Mouse (Mus musculus) intestine, embryonic 16.5 days (tissue): Measurements from ENCODE around the gene Tut7. TPM values are rescaled to one million over a fixed set of nuclear protein-coding genes. Genes with fewer than 3 reads are reported as not detected.
A peak's percentile ranks its signal among the peaks of the same experiment; 100 is the strongest.

ENCODE experiments used
- ATAC-seq: fragments of 200-750 bp; cut with Nextera tagmentation; 2 replicates; pipeline ENCODE4 v1.8.0; 2017; ENCODE audit warnings: moderate TSS enrichment, moderate library complexity
- H3K27ac ChIP-seq: fragments of 300-500 bp; sonication (generic); 2 replicates; pipeline ENCODE4 v1.5.1; 2014; ENCODE audit warnings: mild to moderate bottlenecking, low read length
- H3K27me3 ChIP-seq: fragments of 300-500 bp; sonication (generic); replicated peaks from 2 replicates; pipeline ENCODE4 v1.6.1; 2014; ENCODE audit warnings: low read length, control low read depth, mixed read lengths; ENCODE audit not compliant: control insufficient read depth, insufficient read depth
- H3K36me3 ChIP-seq: fragments of 300-500 bp; sonication (generic); 2 replicates; pipeline ENCODE4 v1.6.1; 2014; ENCODE audit warnings: low read length, control low read depth; ENCODE audit not compliant: control insufficient read depth, insufficient read depth
- H3K4me1 ChIP-seq: fragments of 300-500 bp; sonication (generic); 2 replicates; pipeline ENCODE4 v1.6.1; 2014; ENCODE audit warnings: low read length, control low read depth, mixed read lengths; ENCODE audit not compliant: control insufficient read depth, insufficient read depth
- H3K4me2 ChIP-seq: fragments of 300-500 bp; sonication (generic); 2 replicates; pipeline ENCODE4 v1.6.1; 2014; ENCODE audit warnings: low read depth, low read length, control low read depth
- H3K4me3 ChIP-seq: fragments of 300-500 bp; sonication (generic); 2 replicates; pipeline ENCODE4 v1.5.1; 2014; ENCODE audit warnings: mild to moderate bottlenecking, low read length
- H3K9ac ChIP-seq: fragments of 300-500 bp; sonication (generic); 2 replicates; pipeline ENCODE4 v1.6.1; 2014; ENCODE audit warnings: low read depth, low read length
- H3K9me3 ChIP-seq: fragments of 300-500 bp; sonication (generic); 2 replicates; pipeline ENCODE4 v1.6.1; 2016; ENCODE audit warnings: low read length, control low read depth; ENCODE audit not compliant: control insufficient read depth
- WGBS: fragments of 180-500 bp; shearing (Covaris S2); extraction: QIAGEN DNeasy Blood & Tissue Kit; methylation state at CpG from one replicate; pipeline ENCODE4 v1.1.7; 2014; 5-methylcytosine and 5-hydroxymethylcytosine counted together
- polyA plus RNA-seq: library from polyadenylated mRNA; unstranded; fragments of >200 nt; fragmentation: Nextera tagmentation; extraction: Ambion mirVana; gene quantifications from 2 replicates; pipeline ENCODE4 v1.2.1, GENCODE M21; 2015

The Tut7 gene
- polyA plus RNA-seq, 1 experiment from 2014 or later = 36.1 TPM

- WGBS = 41% methylated on average over 4 of the region's 4 CpGs
- H3K4me2 ChIP-seq = no peak overlapping the region
Measured at GRCm38 (mm10) chr13:59834786-59835452, 12.0 kb upstream of the Tut7 start.

GRCm38 (mm10) chr13:59832871-59833270 is 9.9 kb upstream of the Tut7 start:
- H3K4me2 ChIP-seq = no peak overlapping the region
- no peaks in the 10 kb centered on the region for H3K36me3 ChIP-seq
- WGBS = 83% methylated on average over 7 of the region's 7 CpGs

More at GRCm38 (mm10) chr13:59834786-59835452, 12.0 kb upstream of the Tut7 start:
- Histone ChIP-seq H3K9me3 (no peaks in the 10 kb centered on the region), H3K4me1 (peaks cover 5% of the 10 kb centered on the region), H3K36me3 (no peaks in the 10 kb centered on the region), H3K4me3 (no peak overlapping the region), H3K9ac (no peak overlapping the region), H3K27ac (peak overlapping the region; percentile 69), H3K27me3 (no peaks in the 10 kb centered on the region)
- peak; percentile 27 for ATAC-seq

GRCm38 (mm10) chr13:59832454-59832853 is 9.5 kb upstream of the Tut7 start:
- WGBS = 54% methylated on average over 7 of the region's 7 CpGs
- Histone ChIP-seq H3K27me3 (no peaks in the 10 kb centered on the region), H3K9ac (no peak overlapping the region), H3K9me3 (no peaks in the 10 kb centered on the region), H3K27ac (no peak overlapping the region), H3K4me2 (no peak overlapping the region), H3K4me1 (peaks cover 5% of the 10 kb centered on the region), H3K4me3 (no peak overlapping the region), H3K36me3 (no peaks in the 10 kb centered on the region)
- ATAC-seq = peak; percentile 45

More at GRCm38 (mm10) chr13:59832871-59833270, 9.9 kb upstream of the Tut7 start:
- H3K27me3 ChIP-seq = no peaks in the 10 kb centered on the region
- H3K9ac ChIP-seq = no peak overlapping the region
- no peak overlapping the region for H3K27ac ChIP-seq
- no peak overlapping the region for H3K4me3 ChIP-seq
- no peaks in the 10 kb centered on the region for H3K9me3 ChIP-seq
- peaks cover 5% of the 10 kb centered on the region for H3K4me1 ChIP-seq
- ATAC-seq = no peak

- Histone ChIP-seq H3K27ac (0 out of 2 replicates have a peak overlapping the region, but pooled peaks have one; percentile 29), H3K9me3 (no peaks in the 10 kb centered on the region), H3K27me3 (no peaks in the 10 kb centered on the region), H3K4me1 (peaks cover 8% of the 10 kb centered on the region), H3K9ac (no peak overlapping the region), H3K4me3 (no peak overlapping the region), H3K4me2 (no peak overlapping the region), H3K36me3 (no peaks in the 10 kb centered on the region)
- ATAC-seq = no peak
Measured at GRCm38 (mm10) chr13:59825966-59826365, 3.0 kb upstream of the Tut7 start.

GRCm38 (mm10) chr13:59820836-59821235 is 2.1 kb downstream of the Tut7 start:
- Histone ChIP-seq H3K4me3 (0 out of 2 replicates have a peak overlapping the region, but pooled peaks have one; percentile 10), H3K4me2 (peak overlapping the region; percentile 43; the same call in 1 of the 2 replicates), H3K9ac (no peak overlapping the region), H3K27ac (no peak overlapping the region), H3K9me3 (no peaks in the 10 kb centered on the region), H3K27me3 (no peaks in the 10 kb centered on the region), H3K4me1 (peaks cover 21% of the 10 kb centered on the region), H3K36me3 (no peaks in the 10 kb centered on the region)
- ATAC-seq = no peak
- WGBS = 64% methylated on average over 3 of the region's 3 CpGs

GRCm38 (mm10) chr13:59820114-59820513 is 2.8 kb downstream of the Tut7 start:
- no peak overlapping the region for H3K9ac ChIP-seq
- 70% methylated on average over 4 of the region's 4 CpGs for WGBS

GRCm38 (mm10) chr13:59817352-59817751 is 5.6 kb downstream of the Tut7 start:
- H3K36me3 ChIP-seq = peaks cover 9% of the 10 kb centered on the region; the same call in 1 of the 2 replicates

More at GRCm38 (mm10) chr13:59820114-59820513, 2.8 kb downstream of the Tut7 start:
- no peak for ATAC-seq
- no peaks in the 10 kb centered on the region for H3K9me3 ChIP-seq
- H3K4me1 ChIP-seq = peaks cover 21% of the 10 kb centered on the region
- H3K4me2 ChIP-seq = peak overlapping the region; percentile 32; the same call in 1 of the 2 replicates
- H3K4me3 ChIP-seq = peak overlapping the region; percentile 9; the same call in 1 of the 2 replicates
- H3K27ac ChIP-seq = no peak overlapping the region
- no peaks in the 10 kb centered on the region for H3K36me3 ChIP-seq
- no peaks in the 10 kb centered on the region for H3K27me3 ChIP-seq

GRCm38 (mm10) chr13:59814109-59814591 is 8.8 kb downstream of the Tut7 start:
- no peak overlapping the region for H3K27ac ChIP-seq
- ATAC-seq = peak; percentile 93

More at GRCm38 (mm10) chr13:59817352-59817751, 5.6 kb downstream of the Tut7 start:
- H3K9ac ChIP-seq = no peak overlapping the region
- no peak overlapping the region for H3K4me2 ChIP-seq
- WGBS = 90% methylated on average over 4 of the region's 4 CpGs
- H3K4me1 ChIP-seq = peaks cover 21% of the 10 kb centered on the region
- no peak overlapping the region for H3K4me3 ChIP-seq
- no peaks in the 10 kb centered on the region for H3K27me3 ChIP-seq
- ATAC-seq = no peak
- H3K27ac ChIP-seq = no peak overlapping the region
- no peaks in the 10 kb centered on the region for H3K9me3 ChIP-seq

GRCm38 (mm10) chr13:59811581-59811980 is 11.4 kb downstream of the Tut7 start:
- Histone ChIP-seq H3K4me1 (no peaks in the 10 kb centered on the region), H3K9ac (no peak overlapping the region), H3K4me3 (no peak overlapping the region), H3K27me3 (no peaks in the 10 kb centered on the region), H3K4me2 (no peak overlapping the region), H3K9me3 (no peaks in the 10 kb centered on the region), H3K27ac (no peak overlapping the region), H3K36me3 (peaks cover 36% of the 10 kb centered on the region)
- no peak for ATAC-seq
- 97% methylated on average over 3 of the region's 3 CpGs for WGBS

More at GRCm38 (mm10) chr13:59814109-59814591, 8.8 kb downstream of the Tut7 start:
- Histone ChIP-seq H3K4me3 (no peak overlapping the region), H3K27me3 (no peaks in the 10 kb centered on the region), H3K9ac (no peak overlapping the region), H3K4me1 (peaks cover 3% of the 10 kb centered on the region; the same call in 1 of the 2 replicates), H3K36me3 (peaks cover 22% of the 10 kb centered on the region), H3K4me2 (no peak overlapping the region), H3K9me3 (no peaks in the 10 kb centered on the region)
- 71% methylated on average over 6 of the region's 6 CpGs for WGBS
